Comparison of ENCODE assay signal across 9 mouse cellular contexts in the genomic region with DNA sequence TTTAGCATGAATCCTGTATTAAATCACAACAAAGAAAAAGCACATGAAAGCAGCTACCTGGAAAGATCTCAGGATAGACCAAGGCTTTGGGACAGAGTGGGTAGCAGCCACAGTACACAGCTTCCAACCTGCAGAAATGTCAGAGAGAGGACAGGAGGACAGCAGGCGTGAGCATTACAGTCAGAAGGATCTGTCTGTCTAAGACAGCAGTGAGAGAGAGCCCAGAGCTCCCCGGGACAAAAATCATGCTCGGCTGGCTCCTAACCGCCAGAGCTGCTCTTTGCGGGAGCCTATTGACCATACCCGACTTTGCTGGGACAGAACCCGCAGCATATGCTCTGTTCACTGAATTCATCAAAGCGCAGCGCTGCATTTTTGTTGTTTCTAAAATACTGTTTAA.
DNase-seq lines count a peak whose midpoint lies in the region; ATAC-seq and TF ChIP-seq lines count a peak whose summit lies in the region.
"Had no signal": no experiment of that assay in that cellular context is flagged by ENCODE, and none has a peak within 500 bp of the region (broad histone marks: within the 10 kb centered on the region; RNA-seq: fewer than 3 reads in every experiment).

No protein-coding gene starts in this region.

- no peak overlapping the region for H3K4me3 ChIP-seq in forebrain, embryonic 12.5 days (replicated peaks)
- no peak overlapping the region for H3K4me3 ChIP-seq in forebrain, embryonic 10.5 days
- no peak overlapping the region for H3K4me3 ChIP-seq in midbrain, embryonic 10.5 days
- no peak overlapping the region for H3K4me3 ChIP-seq in midbrain, postnatal 0 days (ENCODE audit: low read depth, low read length)
- no peak overlapping the region for H3K4me3 ChIP-seq in kidney, embryonic 15.5 days (replicated peaks)

- no peaks in the 10 kb centered on the region; the same call in 1 of the 2 replicates for H3K27me3 ChIP-seq in forebrain, embryonic 12.5 days
- H3K27me3 ChIP-seq in forebrain, embryonic 10.5 days (ENCODE audit: poor library complexity, severe bottlenecking): no peaks in the 10 kb centered on the region
- H3K27me3 ChIP-seq in midbrain, embryonic 10.5 days (ENCODE audit: low read depth, poor library complexity, severe bottlenecking): no peaks in the 10 kb centered on the region
- H3K27me3 ChIP-seq in midbrain, postnatal 0 days (ENCODE audit: insufficient read depth, low read length): no peaks in the 10 kb centered on the region
- H3K27me3 ChIP-seq in kidney, embryonic 15.5 days: no peaks in the 10 kb centered on the region

- TF ChIP-seq CTCF in midbrain, postnatal 0 days (IDR thresholded peaks at IDR 0.05): no peak

- H3K36me3 ChIP-seq in forebrain, embryonic 12.5 days (replicated peaks): no peaks in the 10 kb centered on the region
- no peaks in the 10 kb centered on the region for H3K36me3 ChIP-seq in forebrain, embryonic 10.5 days (replicated peaks)
- H3K36me3 ChIP-seq in midbrain, embryonic 10.5 days: no peaks in the 10 kb centered on the region
- no peaks in the 10 kb centered on the region for H3K36me3 ChIP-seq in midbrain, postnatal 0 days (ENCODE audit: insufficient read depth, low read length)
- no peaks in the 10 kb centered on the region for H3K36me3 ChIP-seq in kidney, embryonic 15.5 days

- no peak for DNase-seq in forebrain, embryonic 10.5 days (ENCODE audit: extremely low spot score, low spot score)
- no peak for DNase-seq in midbrain, embryonic 10.5 days (ENCODE audit: low spot score)
- DNase-seq in midbrain, postnatal 0 days (ENCODE audit: low spot score): no peak
- DNase-seq in retina, postnatal 1 day: peak; percentile 14
- no peak for DNase-seq in natural killer cell, adult 2 months (ENCODE audit: low spot score in 2 of 2)
- no peak for DNase-seq in liver

- 0 out of 2 replicates have a peak overlapping the region, but pooled peaks have one; percentile 11 for H3K4me2 ChIP-seq in forebrain, embryonic 12.5 days
- no peak overlapping the region for H3K4me2 ChIP-seq in midbrain, postnatal 0 days (ENCODE audit: low read depth, low read length, poor library complexity, severe bottlenecking)
- H3K4me2 ChIP-seq in kidney, embryonic 15.5 days: no peak overlapping the region
- H3K4me2 ChIP-seq: heart, embryonic 11.5 days had no signal

- no peak overlapping the region for H3K9ac ChIP-seq in forebrain, embryonic 12.5 days
- H3K9ac ChIP-seq in midbrain, postnatal 0 days (replicated peaks; ENCODE audit: low read length, poor library complexity, severe bottlenecking): no peak overlapping the region
- H3K9ac ChIP-seq in kidney, embryonic 15.5 days: no peak overlapping the region

- no peak overlapping the region for H3K27ac ChIP-seq in forebrain, embryonic 12.5 days
- H3K27ac ChIP-seq in forebrain, embryonic 10.5 days: no peak overlapping the region
- H3K27ac ChIP-seq in midbrain, embryonic 10.5 days (replicated peaks): peak overlapping the region; percentile 71
- H3K27ac ChIP-seq in midbrain, postnatal 0 days (ENCODE audit: low read depth, low read length): no peak overlapping the region
- peak overlapping the region; percentile 78 for H3K27ac ChIP-seq in kidney, embryonic 15.5 days

- no peaks in the 10 kb centered on the region for H3K9me3 ChIP-seq in forebrain, embryonic 12.5 days
- H3K9me3 ChIP-seq in forebrain, embryonic 10.5 days: no peaks in the 10 kb centered on the region
- no peaks in the 10 kb centered on the region for H3K9me3 ChIP-seq in midbrain, embryonic 10.5 days (replicated peaks)
- no peaks in the 10 kb centered on the region for H3K9me3 ChIP-seq in midbrain, postnatal 0 days (ENCODE audit: low read length)
- H3K9me3 ChIP-seq in kidney, embryonic 15.5 days (replicated peaks): no peaks in the 10 kb centered on the region

- WGBS in forebrain, embryonic 12.5 days: 25% methylated on average over 9 of the region's 9 CpGs
- 32% methylated on average over 9 of the region's 9 CpGs for WGBS in forebrain, embryonic 10.5 days
- WGBS in midbrain, embryonic 10.5 days: 30% methylated on average over 9 of the region's 9 CpGs
- WGBS in midbrain, postnatal 0 days: 32% methylated on average over 9 of the region's 9 CpGs
- WGBS in kidney, embryonic 15.5 days: 62% methylated on average over 9 of the region's 9 CpGs

- 0 out of 2 replicates have a peak, but pooled peaks have one; percentile 33 for ATAC-seq in forebrain, embryonic 12.5 days (ENCODE audit: low FRiP score)
- ATAC-seq in midbrain, postnatal 0 days (ENCODE audit: low FRiP score): no peak
- ATAC-seq in kidney, embryonic 15.5 days (replicated peaks; ENCODE audit: low FRiP score): 0 out of 2 replicates have a peak, but pooled peaks have one; percentile 38

- H3K4me1 ChIP-seq in forebrain, embryonic 12.5 days: peaks cover 13% of the 10 kb centered on the region
- peaks cover 30% of the 10 kb centered on the region for H3K4me1 ChIP-seq in forebrain, embryonic 10.5 days
- peaks cover 20% of the 10 kb centered on the region for H3K4me1 ChIP-seq in midbrain, embryonic 10.5 days
- no peaks in the 10 kb centered on the region for H3K4me1 ChIP-seq in midbrain, postnatal 0 days (ENCODE audit: insufficient read depth, low read length)
- H3K4me1 ChIP-seq in kidney, embryonic 15.5 days: peaks cover 4% of the 10 kb centered on the region

Comparison
In these comparisons a context has a peak if more than half of its experiments do, and no peak if none do; other contexts are left out.
1. H3K27ac ChIP-seq: peak in midbrain, embryonic 10.5 days (single experiment) and kidney, embryonic 15.5 days (single experiment); none in forebrain, embryonic 12.5 days (single experiment), forebrain, embryonic 10.5 days (single experiment) and midbrain, postnatal 0 days (single experiment).